Mouse (Mus musculus) gastrocnemius, adult 18-20 months (tissue): Measurements from ENCODE around the gene Nap1l1. TPM values are rescaled to one million over a fixed set of nuclear protein-coding genes. Genes with fewer than 3 reads are reported as not detected.

ENCODE experiments used
- DNase-seq: peaks from one replicate; pipeline ENCODE4 v3.0.0; 2021; ENCODE audit warnings: low spot score
- total RNA-seq, 2 experiments: library from RNA; stranded (reverse); gene quantifications; 2 replicates each; pipeline ENCODE4 v1.2.3; 2021

Gene Nap1l1
- total RNA-seq, 2 experiments from 2014 or later = 63.4 to 69.3 TPM

DNA sequence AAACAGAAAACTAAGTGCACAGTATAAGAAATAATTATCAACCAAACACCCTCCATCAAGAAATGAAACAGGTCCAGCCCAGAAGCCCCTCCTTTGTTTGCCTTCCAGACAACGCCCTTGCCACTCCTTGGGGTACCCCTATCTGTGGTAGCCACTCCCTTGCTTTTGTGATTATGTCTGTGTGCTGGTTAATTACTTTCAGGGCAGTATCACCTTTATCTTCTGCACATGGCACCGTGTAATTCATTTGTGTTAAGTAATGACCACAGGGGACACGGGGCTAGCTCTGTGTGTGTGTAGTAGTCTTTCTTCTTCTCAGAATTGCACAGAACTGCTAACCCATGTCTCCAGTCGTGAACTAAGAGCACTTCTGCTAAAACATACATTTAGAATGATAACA, 72.6 kb downstream of the Nap1l1 start:
- no peak for DNase-seq

Other genes starting within 250 kb of the Nap1l1 start
- gene Bbs10, start 174.5 kb upstream of the Nap1l1 start, total RNA-seq = 1 to 10 TPM; 1.4 to 1.6 TPM
- 1 to 10 TPM; 2.7 to 4.7 TPM for gene Phlda1, start 33.1 kb downstream of the Nap1l1 start, total RNA-seq